Mouse (Mus musculus) C2C12 (cell line): Measurements from ENCODE around the gene Tmem107.

Experiments used
- CEBPB ChIP-seq: IDR thresholded peaks from one replicate; pipeline ENCODE4 v1.6.1; 2011; ENCODE audit warnings: low read depth, mild to moderate bottlenecking, control low read depth, moderate library complexity
- CTCF ChIP-seq: IDR thresholded peaks from one replicate; pipeline ENCODE4 v1.5.1; 2011; ENCODE audit not compliant: control insufficient read depth, insufficient read depth, insufficient read length
- MAX ChIP-seq: IDR thresholded peaks from one replicate; pipeline ENCODE4 v1.6.1; 2011; ENCODE audit warnings: mild to moderate bottlenecking, control low read depth
- USF1 ChIP-seq: IDR thresholded peaks from one replicate; pipeline ENCODE4 v1.6.1; 2011; ENCODE audit warnings: low read depth, mild to moderate bottlenecking, control low read depth, moderate library complexity

- TF ChIP-seq MAX (no peak), CTCF (no peak), CEBPB (no peak), USF1 (no peak)
These were observed 38.7 kb downstream of the Tmem107 start for GRCm38 (mm10) chr11:69109032-69109900.
